Mouse (Mus musculus) brain, embryonic 14.5 days (tissue): ENCODE measurements around the gene Hspbp1. TPM values are rescaled to one million over a fixed set of nuclear protein-coding genes. Genes with fewer than 3 reads are reported as not detected.

Experiments
- DNase-seq: peaks from one replicate; pipeline ENCODE4 v3.0.0-alpha.2; 2011; ENCODE audit warnings: low read depth
- CTCF ChIP-seq: fragments of 200-500 bp; IDR thresholded peaks from 2 replicates; pipeline ENCODE4 v1.5.1; 2012; ENCODE audit warnings: inconsistent platforms, mild to moderate bottlenecking, moderate library complexity, borderline replicate concordance; ENCODE audit not compliant: insufficient read depth, insufficient read length; ENCODE audit errors: extremely low read depth
- POLR2A ChIP-seq: fragments of 200-500 bp; IDR thresholded peaks from 2 replicates; pipeline ENCODE4 v1.6.1; 2012; ENCODE audit warnings: mild to moderate bottlenecking, inconsistent platforms, borderline replicate concordance; ENCODE audit not compliant: poor library complexity, insufficient read depth, insufficient read length, severe bottlenecking; ENCODE audit errors: extremely low read depth
- polyA plus RNA-seq: library from polyadenylated mRNA; depleted of rRNA; stranded (reverse); fragments of >200 nt; gene quantifications from 2 replicates; pipeline ENCODE4 v1.2.3, GENCODE M21; 2012; rRNA removed

Hspbp1 gene
- polyA plus RNA-seq, 1 experiment: 93.3 TPM

GRCm38 (mm10) chr7:4619979-4620378 lies 64.9 kb downstream of the Hspbp1 start:
- DNase-seq: peak; percentile 21
- TF ChIP-seq POLR2A: no peak
- TF ChIP-seq CTCF: no peak

- DNase-seq: no peak
- TF ChIP-seq POLR2A (no peak), CTCF (no peak)
Observed at GRCm38 (mm10) chr7:4613740-4614403, 71.0 kb downstream of the Hspbp1 start.

- no peak for DNase-seq
- TF ChIP-seq CTCF (no peak), POLR2A (no peak)
Observed at GRCm38 (mm10) chr7:4612956-4613355, 71.9 kb downstream of the Hspbp1 start.

GRCm38 (mm10) chr7:4612386-4612785 lies 72.5 kb downstream of the Hspbp1 start:
- TF ChIP-seq CTCF (no peak), POLR2A (no peak)
- no peak for DNase-seq

- no peak for TF ChIP-seq CTCF
- no peak for TF ChIP-seq POLR2A
- DNase-seq: no peak
Observed at GRCm38 (mm10) chr7:4611921-4612341, 72.9 kb downstream of the Hspbp1 start.

- TF ChIP-seq CTCF: no peak
- no peak for TF ChIP-seq POLR2A
- no peak for DNase-seq
Observed at GRCm38 (mm10) chr7:4611511-4611910, 73.4 kb downstream of the Hspbp1 start.

Other genes starting within 250 kb of the Hspbp1 start
- gene Rdh13, start 239.4 kb downstream of the Hspbp1 start, polyA plus RNA-seq: 37.8 and 40.5 TPM in 2 replicates
- gene Eps8l1, start 224.4 kb downstream of the Hspbp1 start, polyA plus RNA-seq: 5.6 and 6.9 TPM in 2 replicates
- gene Ppp1r12c, start 183.4 kb downstream of the Hspbp1 start, polyA plus RNA-seq: 61.5 and 104 TPM in 2 replicates
- gene Tnnt1, start 168.7 kb downstream of the Hspbp1 start, polyA plus RNA-seq: 3.3 and 3.9 TPM in 2 replicates
- 4.2 and 4.3 TPM in 2 replicates for gene Tnni3, start 160.8 kb downstream of the Hspbp1 start, polyA plus RNA-seq
- gene Dnaaf3, start 152.6 kb downstream of the Hspbp1 start, polyA plus RNA-seq: 5.9 and 6.4 TPM in 2 replicates
- 103 and 105 TPM in 2 replicates for gene Syt5, start 137.5 kb downstream of the Hspbp1 start, polyA plus RNA-seq
- gene Ptprh, start 81.0 kb downstream of the Hspbp1 start, polyA plus RNA-seq: 0.87 and 1.5 TPM in 2 replicates
- gene Tmem86b, start 53.6 kb downstream of the Hspbp1 start, polyA plus RNA-seq: 55.9 and 89.5 TPM in 2 replicates
- gene Ppp6r1, start 26.0 kb downstream of the Hspbp1 start, polyA plus RNA-seq: 115 and 130 TPM in 2 replicates
- gene Brsk1, start 5.5 kb upstream of the Hspbp1 start, polyA plus RNA-seq: 137 and 161 TPM in 2 replicates
- gene Tmem150b, start 40.2 kb upstream of the Hspbp1 start, polyA plus RNA-seq: 0.03 and 0.05 TPM in 2 replicates
- gene Kmt5c, start 55.0 kb upstream of the Hspbp1 start, polyA plus RNA-seq: 197 and 214 TPM in 2 replicates
- 26.2 and 27.5 TPM in 2 replicates for gene Cox6b2, start 68.0 kb upstream of the Hspbp1 start, polyA plus RNA-seq
- gene Fam71e2, start 86.2 kb upstream of the Hspbp1 start, polyA plus RNA-seq: not detected in 2 replicates
- gene Il11, start 97.8 kb upstream of the Hspbp1 start, polyA plus RNA-seq: 0.16 and 0.38 TPM in 2 replicates
- gene Tmem190, start 97.9 kb upstream of the Hspbp1 start, polyA plus RNA-seq: not detected in 2 replicates
- gene Tmem238, start 104.6 kb upstream of the Hspbp1 start, polyA plus RNA-seq: 3.4 and 5.2 TPM in 2 replicates
- 271 and 404 TPM in 2 replicates for gene Rpl28, start 107.8 kb upstream of the Hspbp1 start, polyA plus RNA-seq
- 451 and 626 TPM in 2 replicates for gene Ube2s, start 127.5 kb upstream of the Hspbp1 start, polyA plus RNA-seq
- gene Shisa7, start 159.6 kb upstream of the Hspbp1 start, polyA plus RNA-seq: 145 and 170 TPM in 2 replicates
- 2.6 and 3.3 TPM in 2 replicates for gene Isoc2b, start 185.2 kb upstream of the Hspbp1 start, polyA plus RNA-seq
- gene Isoc2a, start 192.1 kb upstream of the Hspbp1 start, polyA plus RNA-seq: 6.7 and 9.0 TPM in 2 replicates
- 0.77 and 1.3 TPM in 2 replicates for gene Gm36210, start 221.4 kb upstream of the Hspbp1 start, polyA plus RNA-seq
- 16.7 and 21.7 TPM in 2 replicates for gene Zfp628, start 230.1 kb upstream of the Hspbp1 start, polyA plus RNA-seq
- gene Nat14, start 237.0 kb upstream of the Hspbp1 start, polyA plus RNA-seq: 27.3 and 27.9 TPM in 2 replicates
- gene Ssc5d, start 240.7 kb upstream of the Hspbp1 start, polyA plus RNA-seq: 2.3 and 3.6 TPM in 2 replicates